Mouse (Mus musculus) left cerebral cortex, postnatal 10 days (tissue): Measurements from ENCODE around the gene Pigk. TPM values are rescaled to one million over a fixed set of nuclear protein-coding genes. Genes with fewer than 3 reads are reported as not detected.
"Not testable (repeated sequence)": the region's sequence is repeated elsewhere in the genome, so short reads cannot be mapped to it uniquely, and the experiment has no call there.

ENCODE experiments used
- DNase-seq, 2 experiments: peaks; one replicate each; pipeline ENCODE4 v3.0.0; 2021 to 2022; ENCODE audit warnings: low spot score in 2 of 2, mixed read lengths in 1 of 2; ENCODE audit errors: extremely low spot score in 1 of 2
- intact Hi-C: fragments of 180-260 bp; cut with DNase I; formaldehyde crosslinking; loops from one replicate; pipeline ENCODE4 v1.15.1; 2025
- total RNA-seq, 2 experiments: library from RNA; stranded (reverse); gene quantifications; 2 replicates each; pipeline ENCODE4 v1.2.3; 2021

Pigk gene
- total RNA-seq, 2 experiments from 2014 or later: 48.0 to 48.4 TPM

DNA sequence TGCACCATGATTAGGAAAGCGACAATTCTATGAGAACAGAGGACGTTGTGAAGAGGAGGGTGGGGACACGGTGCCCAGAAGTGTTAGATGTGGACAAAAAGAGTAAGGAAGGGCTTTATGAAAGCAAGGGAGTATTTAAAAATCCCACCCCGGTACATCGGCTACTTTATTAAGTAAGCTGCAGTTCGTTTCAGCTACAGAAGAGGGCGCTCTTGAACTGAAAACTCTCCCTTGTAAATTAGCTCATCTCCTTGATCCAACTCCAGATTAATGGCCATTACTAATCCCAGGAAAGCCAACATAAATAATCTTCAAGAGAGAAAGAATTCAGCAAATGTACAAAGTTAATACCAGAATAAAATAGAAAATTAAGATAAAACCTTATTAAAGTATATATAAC lies 47.2 kb downstream of the Pigk start:
- DNase-seq: peak; percentile 30 to 49
- intact Hi-C loops: loop anchor here (10.0 kb wide), 1 partner anchor 894 kb away; no protein-coding TSS in a partner anchor

DNA sequence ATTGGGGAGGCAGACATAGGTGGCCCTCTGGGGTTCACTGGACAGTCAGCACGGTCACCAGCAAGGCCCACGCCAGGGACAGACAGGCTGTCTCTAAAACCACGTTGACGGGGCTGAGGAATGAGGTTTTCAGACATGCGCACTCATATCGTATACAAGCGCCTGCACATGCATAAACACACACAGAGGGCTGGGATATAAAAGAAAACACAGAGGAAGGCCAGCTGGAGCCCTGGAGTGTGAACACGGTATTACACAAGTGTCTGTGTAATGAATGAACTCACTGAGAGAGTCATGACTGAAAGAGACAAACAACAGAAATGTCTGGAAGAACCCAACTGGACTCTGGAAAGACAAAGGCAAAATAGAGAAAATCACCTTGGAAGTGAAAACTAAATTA lies 47.8 kb downstream of the Pigk start:
- intact Hi-C loops: loop anchor here (10.0 kb wide), 1 partner anchor 893 kb away; no protein-coding TSS in a partner anchor

DNA sequence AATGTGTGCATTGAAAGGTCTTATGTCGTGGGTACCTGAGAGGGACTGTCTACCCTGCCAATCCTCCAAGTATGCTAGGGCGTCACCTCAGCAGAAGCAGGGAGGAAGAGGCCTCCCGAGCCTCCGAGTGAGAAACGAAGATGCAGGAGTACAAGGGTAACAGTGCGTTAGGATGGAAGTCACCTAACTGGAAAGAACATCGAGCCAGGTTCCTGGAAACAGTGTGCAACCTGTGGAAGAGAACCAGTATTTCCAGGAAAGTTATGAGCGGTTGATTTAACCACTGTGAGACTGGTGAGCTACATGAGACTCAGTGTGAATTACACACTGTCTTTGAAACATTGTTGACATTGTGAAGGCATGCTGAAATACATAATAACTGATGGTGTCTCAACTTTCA lies 48.4 kb downstream of the Pigk start:
- no peak for DNase-seq
- intact Hi-C loops: loop anchor here (10.0 kb wide), 1 partner anchor 892 kb away; no protein-coding TSS in a partner anchor

More for the DNA sequence above, 47.8 kb downstream of the Pigk start:
- peak in 1 of 2 experiments; percentile 35 for DNase-seq

DNA sequence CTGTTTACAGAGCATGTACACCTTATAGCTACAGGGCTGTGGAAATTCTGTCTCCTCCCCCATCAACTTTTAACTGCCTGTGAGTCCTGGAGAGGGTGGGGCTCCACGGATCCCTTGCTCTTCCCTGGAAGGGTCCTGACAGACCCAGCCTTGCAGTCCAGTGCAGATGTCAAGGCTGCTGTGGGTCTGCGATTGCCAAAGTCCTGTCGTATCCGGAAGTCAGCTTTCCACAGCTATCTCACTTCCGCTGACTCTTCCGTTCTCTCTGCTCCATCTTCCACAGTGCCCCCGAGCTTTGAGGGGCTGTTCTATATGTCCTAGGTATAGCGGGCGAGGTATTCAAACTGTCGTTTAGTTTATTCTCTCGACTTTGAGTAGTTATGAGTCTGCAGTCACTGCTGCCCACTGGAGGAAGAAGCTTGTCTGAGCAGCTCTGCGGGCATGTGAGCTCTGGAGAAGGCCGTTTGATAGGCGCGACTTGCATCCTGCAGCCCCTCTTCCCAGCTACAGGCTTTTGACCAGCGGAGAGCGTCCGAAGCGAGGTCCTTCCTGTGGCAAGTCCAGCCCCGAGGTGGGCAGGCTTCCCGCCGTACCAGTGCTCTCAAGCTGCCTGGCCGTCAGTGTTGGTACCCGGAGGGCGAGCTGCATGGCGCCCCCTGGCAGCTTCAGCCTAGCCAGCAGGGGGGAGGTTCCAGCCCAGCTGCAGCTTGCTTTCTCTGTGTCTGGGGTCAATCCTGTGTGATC lies 49.4 kb downstream of the Pigk start:
- DNase-seq: peak in 1 of 2 experiments; percentile 63
- intact Hi-C loops: loop anchor here (10.0 kb wide), 1 partner anchor 891 kb away; no protein-coding TSS in a partner anchor

DNA sequence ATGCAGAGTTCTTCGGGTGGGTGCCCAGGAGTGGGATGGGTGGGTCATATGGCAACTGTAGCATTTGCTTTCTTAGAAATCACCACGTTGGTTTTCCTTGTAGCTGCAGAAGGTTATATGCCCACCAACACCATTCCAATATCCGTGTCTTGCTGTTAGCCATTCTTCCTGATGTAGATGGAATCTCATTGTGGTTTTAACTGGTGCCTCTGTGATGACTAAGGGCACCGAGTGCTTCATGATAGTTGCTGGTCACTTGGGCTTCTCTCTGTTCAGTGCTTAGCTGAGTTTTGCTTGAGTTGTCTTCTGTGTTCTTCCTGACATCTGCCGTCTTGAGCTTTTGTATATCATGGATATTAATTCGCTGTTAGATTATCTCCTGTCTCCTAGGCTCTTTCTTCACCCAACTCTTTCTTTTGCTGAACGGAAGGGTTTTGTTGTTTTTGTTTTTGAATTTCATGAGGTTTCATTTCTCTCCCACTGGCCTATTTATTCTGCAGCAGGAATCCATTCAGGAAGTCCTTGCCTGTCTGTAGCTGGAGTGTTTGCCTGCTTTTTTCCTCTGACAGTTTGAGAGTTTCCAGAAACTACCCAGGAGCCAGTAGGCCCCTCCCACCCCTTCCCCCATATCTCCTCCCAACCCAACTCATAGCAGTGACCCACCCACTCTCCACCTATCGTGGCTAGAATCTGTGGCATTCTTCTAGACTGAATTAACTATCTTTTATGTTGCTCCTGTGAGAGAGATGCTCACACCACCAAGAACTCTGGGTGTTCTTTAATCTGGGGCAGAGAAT lies 50.8 kb downstream of the Pigk start:
- intact Hi-C loops: loop anchor here (10.0 kb wide), 1 partner anchor 890 kb away; no protein-coding TSS in a partner anchor
- no peak for DNase-seq

DNA sequence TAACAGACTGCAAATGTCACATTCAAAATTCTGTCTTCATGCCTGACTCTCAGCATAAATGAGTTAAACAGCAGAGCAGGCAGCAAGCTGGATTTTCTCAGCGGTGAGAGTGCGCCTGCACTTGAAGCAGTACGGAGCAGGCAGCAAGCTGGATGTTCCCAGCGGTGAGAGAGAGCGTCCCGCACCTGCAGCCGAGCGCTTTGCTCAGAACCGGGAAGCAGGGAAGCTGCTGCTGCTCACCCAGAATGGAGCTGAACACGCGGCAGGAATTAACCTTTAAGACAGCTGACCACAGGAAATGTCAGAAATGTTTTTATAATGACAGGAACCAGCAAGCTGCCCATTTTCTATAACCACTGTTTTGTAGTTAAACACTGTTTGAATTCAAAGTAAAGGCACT lies 53.6 kb downstream of the Pigk start:
- DNase-seq: no peak
- intact Hi-C loops: loop anchor here (10.0 kb wide), 1 partner anchor 887 kb away; no protein-coding TSS in a partner anchor

DNA sequence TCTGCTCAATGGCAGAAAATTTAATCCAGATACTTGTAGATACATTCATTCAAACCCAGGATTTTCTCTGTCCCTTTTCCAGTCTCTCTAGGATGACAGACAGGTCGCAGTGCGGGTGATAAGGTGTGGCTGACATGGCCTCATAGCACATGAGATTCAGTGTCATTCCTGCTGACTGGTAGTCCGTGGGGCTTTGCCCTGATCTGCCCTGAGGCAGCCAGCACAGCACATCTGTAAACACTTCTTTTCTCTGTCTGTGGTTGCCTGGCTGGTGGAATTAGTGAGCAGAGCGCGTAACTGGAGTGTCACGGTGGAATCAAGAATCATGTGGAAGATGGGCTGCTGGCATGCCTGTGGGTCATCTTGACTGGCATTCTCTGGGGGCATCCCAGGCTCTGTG lies 56.2 kb downstream of the Pigk start:
- no peak for DNase-seq
- intact Hi-C loops: no loop called here

DNA sequence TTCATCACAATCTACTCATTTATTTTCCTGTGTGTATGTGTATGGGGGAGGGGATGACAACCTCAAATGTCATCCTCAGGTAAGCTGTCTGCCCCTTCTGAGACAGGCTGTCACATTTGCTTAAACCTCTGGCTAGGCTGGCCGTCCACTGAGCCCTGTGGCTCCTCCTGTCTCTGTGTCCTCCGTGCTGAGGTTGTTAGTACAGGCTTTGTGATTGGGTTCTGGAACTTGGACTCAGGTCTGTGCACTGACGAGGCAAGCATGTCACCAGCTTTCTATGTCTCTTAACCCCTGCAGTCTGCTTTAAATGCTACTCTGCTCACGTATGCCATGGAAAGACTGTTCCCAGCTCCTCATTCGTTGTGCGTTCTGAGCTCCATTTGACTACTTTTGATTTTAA lies 62.5 kb downstream of the Pigk start:
- DNase-seq: no peak
- intact Hi-C loops: no loop called here

DNA sequence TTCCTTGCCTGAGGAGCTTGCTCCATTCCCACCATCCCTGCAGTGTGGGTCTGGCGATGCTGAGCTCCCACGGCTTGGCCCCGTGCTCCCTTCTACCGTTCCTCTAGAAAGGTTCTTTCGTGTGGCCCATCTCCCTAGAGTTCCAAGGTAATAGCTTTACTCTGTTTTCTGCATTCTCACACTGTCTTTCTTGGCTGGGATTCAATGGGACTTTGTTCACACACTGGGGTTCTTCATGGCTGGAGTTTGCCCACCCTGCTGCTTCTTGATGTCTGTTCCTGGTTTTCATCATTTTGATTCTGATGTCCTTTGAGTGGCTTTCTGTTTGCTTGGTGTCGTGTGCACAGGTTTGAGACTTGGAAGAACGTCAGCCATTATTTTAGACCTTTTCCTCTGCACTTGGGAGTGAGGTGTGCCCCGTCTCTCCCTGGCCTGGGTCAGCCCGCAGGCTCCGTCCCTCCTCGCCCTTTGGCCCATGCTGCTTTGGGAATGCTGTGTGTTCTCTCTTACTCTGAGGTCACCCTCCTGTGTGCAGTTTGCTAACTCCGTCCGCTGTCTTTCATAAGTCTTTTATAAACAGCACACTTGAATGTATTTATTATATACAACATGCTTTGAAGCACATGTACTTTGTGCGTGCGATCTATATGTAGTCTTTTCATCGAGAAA lies 63.1 kb downstream of the Pigk start:
- intact Hi-C loops: no loop called here
- no peak for DNase-seq

DNA sequence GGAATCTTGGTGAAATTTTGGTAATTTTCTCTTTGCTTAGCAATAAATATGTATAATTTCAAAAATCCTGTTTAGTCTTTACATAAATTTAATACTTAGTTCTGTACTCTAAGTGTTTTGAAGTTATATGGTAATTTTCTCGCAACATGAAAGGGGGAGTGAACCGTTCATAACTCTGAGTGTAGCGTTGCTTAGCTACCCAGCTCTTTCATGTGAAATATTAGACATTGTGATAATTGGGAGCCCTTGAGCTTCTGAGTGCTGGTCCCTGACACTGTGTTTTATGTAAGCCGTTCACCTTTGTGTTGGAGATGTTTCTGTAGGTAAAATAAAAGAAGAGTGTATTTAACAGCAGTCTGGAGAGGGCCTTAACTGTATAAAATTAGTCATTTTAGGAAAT lies 65.9 kb downstream of the Pigk start:
- no peak for DNase-seq
- intact Hi-C loops: no loop called here

DNA sequence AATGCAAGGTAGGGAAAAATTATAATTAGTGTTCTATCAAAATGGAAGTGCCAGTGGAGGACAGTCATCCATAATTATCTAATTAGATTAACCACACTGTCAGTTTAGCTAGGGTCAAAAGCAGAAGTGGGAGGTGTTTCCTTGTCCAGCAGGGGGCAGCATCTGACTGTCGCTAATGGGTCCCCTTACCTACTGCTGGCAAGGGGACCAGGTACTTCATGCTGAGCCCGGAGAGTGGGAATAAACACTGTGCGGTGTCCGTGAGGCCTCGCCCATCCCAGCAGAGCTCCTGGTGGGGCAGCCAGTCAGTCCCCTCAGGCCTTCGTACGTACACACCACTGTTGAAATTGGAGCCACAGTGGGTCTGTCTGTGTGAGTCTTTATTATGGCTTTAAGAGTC lies 69.9 kb downstream of the Pigk start:
- peak; percentile 45 to 78 for DNase-seq
- intact Hi-C loops: no loop called here

DNA sequence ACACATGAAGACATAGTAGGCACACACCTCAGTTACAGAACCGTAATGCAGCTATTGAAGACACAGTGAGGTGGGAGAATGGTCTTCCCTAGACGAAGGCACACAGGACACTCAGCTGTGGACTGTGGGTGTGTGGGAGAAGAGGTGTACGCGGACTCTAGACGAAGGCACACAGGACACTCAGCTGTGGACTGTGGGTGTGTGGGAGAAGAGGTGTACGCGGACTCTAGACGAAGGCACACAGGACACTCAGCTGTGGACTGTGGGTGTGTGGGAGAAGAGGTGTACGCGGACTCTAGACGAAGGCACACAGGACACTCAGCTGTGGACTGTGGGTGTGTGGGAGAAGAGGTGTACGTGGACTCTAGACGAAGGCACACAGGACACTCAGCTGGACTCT lies 70.5 kb downstream of the Pigk start:
- intact Hi-C loops: not testable (repeated sequence)

DNA sequence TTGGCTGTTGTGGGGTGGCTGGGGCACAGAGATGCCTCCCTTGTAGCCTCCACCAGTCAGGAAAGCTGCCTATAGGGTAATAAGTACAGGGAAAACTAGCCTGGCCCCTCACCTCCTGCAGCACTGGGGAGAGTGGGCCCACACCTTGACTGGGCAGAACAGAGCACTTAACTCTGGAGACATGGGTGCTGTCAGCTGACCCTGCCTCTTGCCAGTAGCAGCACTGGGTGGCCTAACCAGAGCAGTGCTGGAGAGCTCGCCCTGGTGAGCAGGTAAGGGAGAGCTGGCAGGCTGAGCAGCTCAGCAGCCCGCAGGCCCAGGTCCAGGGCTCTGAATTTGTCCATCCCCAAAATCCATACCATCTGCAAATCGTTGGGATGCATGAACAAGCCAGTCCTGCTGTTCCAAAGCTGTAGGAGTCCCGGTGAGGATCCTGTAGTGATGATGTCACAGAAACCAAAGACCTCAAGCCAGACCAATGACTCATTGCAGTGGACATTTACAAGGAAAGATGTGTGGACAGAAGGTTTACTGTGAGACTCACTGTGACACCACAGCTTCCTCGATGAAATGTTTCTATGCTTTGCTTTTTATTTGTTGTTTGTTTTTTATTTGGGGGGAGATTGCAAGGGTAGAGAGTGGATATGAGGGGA lies 74.5 kb downstream of the Pigk start:
- DNase-seq, intact Hi-C loops: not testable (repeated sequence)

More for the DNA sequence above, 70.5 kb downstream of the Pigk start:
- not testable (repeated sequence) for DNase-seq

DNA sequence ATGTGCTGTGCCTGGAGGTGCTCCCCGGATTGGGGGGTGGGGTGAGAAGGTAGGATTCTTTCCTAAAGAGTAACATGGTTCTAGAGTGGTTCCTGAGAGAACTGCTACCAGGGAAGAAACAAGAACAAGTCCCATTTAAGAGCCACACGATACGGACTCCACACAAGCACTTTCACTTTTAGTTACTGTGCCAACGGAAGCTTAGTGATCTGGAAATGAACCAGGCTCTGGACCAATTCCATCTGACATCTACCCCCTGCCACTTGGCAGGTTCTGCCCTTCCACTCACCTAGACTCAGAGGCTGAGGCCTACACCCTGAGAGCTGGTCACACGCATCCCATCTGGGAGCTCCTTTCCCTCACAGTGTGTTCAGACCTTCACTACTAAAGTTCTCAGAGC lies 78.7 kb downstream of the Pigk start:
- no peak for DNase-seq
- intact Hi-C loops: no loop called here

DNA sequence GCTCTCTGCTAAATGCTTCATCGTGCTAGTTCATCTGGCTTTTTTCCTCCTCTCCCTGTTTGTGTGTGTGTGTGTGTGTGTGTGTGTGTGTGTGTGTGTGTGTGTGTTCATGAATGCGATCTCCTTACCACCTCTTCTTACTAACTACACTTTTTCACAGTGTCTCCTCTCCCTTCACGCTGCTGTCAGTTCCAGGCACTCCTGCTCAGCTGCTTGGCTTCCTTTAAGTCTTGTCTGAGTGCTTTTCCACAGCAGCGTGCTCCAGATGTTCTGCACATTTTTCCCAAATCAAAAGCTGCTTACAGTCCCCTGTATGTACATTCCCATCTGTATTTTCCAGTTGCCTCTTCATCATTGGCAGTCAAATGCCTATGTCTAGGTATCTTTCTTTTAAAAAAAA lies 79.1 kb downstream of the Pigk start:
- intact Hi-C loops: no loop called here
- no peak for DNase-seq

DNA sequence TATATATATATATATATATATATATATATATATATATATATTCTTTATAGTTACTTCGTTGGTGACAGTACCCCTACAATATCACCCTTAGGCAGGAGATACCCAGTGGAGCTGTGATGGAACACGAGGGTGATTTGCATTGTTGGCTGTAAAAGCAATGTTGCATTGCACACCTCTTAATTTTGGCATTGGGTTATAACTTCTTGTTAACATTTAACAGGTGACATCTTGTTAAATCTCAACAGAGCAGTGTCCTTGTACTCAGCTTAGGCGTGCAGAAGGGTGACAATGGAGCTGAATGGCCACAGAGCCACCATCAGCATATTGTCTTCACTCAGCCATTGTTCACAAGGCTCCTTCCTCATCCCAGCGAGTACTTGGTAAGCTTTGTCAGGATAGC lies 82.3 kb downstream of the Pigk start:
- DNase-seq: no peak
- intact Hi-C loops: no loop called here

DNA sequence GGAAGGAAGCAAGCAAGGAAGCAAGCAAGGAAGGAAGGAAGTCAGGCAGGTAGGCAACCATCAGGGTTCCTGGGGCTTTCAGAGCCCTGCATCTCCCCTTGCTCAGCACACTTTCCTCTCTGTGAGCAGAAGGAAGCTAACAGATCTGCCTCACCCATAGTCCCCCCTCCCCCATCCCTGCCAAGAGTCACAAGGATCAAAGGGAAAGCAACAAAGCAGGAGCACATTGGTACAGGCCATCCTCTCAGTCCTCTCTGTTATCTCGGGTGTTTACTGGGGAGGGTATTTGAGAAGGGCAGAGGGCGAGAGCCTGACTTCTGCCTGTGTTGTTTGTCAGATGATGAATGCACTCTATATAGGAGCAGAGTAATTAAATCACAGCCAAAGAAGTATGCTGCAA lies 83.5 kb downstream of the Pigk start:
- DNase-seq: no peak
- intact Hi-C loops: no loop called here

DNA sequence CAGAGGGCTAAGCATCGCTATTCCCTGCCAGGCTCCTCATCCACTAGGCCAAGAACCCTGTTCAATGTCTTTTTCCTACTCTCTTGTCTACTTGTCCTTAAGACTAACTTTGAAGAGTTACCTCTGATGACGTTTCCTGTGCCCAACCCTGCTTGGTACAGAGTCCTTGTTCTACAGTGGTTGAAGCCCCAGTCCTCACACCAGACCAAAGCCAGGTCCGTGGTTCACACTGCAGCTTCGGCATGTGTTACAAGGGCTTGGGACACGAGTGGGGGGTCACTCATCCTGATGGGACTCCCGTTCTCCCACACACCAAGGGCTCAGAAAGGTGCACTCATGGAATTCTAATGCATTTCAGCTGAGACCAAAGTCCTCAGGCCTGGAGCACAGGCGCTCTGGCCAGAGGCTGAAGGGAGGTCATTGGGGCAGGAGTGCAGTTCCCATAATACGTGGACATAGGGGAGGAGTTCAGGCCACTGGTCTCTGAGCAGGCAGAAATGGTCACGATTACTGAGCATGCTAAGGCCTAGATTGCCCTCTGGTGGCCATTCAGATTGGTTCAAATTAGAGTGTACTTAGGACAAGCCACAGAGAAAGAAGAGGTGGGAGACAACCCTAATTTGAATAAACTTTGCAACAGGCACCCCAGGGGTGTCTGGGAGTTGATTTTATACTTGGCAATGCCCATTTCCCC lies 86.0 kb downstream of the Pigk start:
- intact Hi-C loops: no loop called here
- DNase-seq: no peak
